Mouse (Mus musculus): ENCODE results near the gene Hadha. TPM values are rescaled to one million over a fixed set of nuclear protein-coding genes. Genes with fewer than 3 reads are reported as not detected.

Gene Hadha
- polyA plus RNA-seq, 1 experiment from 2014 or later = 110 TPM

DNA sequence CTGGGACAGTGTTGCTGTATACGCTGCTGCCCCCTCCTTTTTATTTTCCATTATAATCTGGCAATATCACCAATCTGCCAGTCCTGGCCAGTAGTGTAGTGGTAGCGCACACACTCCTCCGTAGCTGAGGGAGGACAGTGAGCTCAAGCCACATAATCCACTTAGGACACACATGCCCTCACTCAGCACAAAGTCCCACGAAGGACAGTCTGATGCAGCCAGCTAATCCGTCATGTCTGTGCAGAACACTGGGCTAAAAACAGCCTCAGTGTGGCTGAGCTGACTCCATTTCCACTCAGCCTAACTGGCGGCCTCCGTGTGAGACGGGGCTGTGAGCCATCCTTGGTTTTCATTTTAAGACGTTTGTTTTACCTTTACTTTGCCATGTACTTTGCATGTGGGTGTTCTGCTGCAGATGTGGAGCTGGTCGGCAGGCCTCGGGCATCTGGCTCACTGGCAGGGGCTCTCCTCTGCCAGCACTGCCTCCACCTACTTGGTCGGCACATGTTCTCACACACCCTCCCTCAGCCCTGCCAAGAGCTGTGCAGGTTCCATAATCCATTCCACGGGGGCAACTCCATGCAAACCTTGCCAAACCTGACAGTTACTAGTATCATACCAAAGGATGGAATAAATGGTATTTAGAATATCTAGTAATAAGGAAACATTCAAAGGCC lies 26.9 kb downstream of the Hadha start:
- Histone ChIP-seq H3K27me3 (replicated peaks; ENCODE audit: insufficient read depth, low read length) (no peaks in the 10 kb centered on the region), H3K36me3 (ENCODE audit: insufficient read depth, low read length) (peaks cover 55% of the 10 kb centered on the region), H3K9me3 (ENCODE audit: low read length) (no peaks in the 10 kb centered on the region), H3K4me2 (replicated peaks; ENCODE audit: low read depth, low read length) (no peak overlapping the region), H3K9ac (replicated peaks; ENCODE audit: low read depth) (no peak overlapping the region), H3K4me3 (ENCODE audit: low read depth, low read length) (no peak overlapping the region), H3K27ac (ENCODE audit: low read length) (no peak overlapping the region), H3K4me1 (ENCODE audit: insufficient read depth, low read depth, low read length) (no peaks in the 10 kb centered on the region)
- WGBS = 90% methylated on average over 13 of the region's 13 CpGs
- TF ChIP-seq EP300 (IDR thresholded peaks at IDR 0.05) = no peak
- TF ChIP-seq CTCF (IDR thresholded peaks at IDR 0.05) = no peak
- ATAC-seq (no peak), DNase-seq (ENCODE audit: low spot score) (no peak)

DNA sequence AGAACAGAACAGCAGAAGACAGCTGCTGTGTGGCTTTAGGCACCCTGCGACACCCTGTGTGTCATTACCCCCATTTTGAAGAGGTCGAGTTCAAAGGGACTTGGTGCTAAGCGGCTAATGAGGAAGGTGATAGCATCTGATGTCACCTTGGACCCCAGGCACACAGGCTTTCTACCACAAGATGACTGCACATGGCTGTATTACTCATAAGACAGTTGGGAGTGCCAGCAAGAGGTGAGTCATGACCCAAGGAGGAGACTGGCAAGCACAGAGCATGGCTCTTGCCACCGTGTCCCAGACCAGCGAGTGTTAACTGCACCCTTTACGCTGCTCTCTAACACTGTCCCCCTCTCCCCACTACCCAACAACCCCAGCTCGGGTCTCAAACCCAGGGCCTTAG lies 28.2 kb downstream of the Hadha start:
- no peak for ATAC-seq
- no peak overlapping the region for H3K4me3 ChIP-seq (ENCODE audit: low read depth, low read length)
- H3K9me3 ChIP-seq (ENCODE audit: low read length) = no peaks in the 10 kb centered on the region
- H3K27ac ChIP-seq (ENCODE audit: low read length) = no peak overlapping the region
- TF ChIP-seq EP300 (IDR thresholded peaks at IDR 0.05) (no peak), CTCF (IDR thresholded peaks at IDR 0.05) (no peak)
- no peaks in the 10 kb centered on the region for H3K4me1 ChIP-seq (ENCODE audit: insufficient read depth, low read depth, low read length)
- H3K4me2 ChIP-seq (replicated peaks; ENCODE audit: low read depth, low read length) = no peak overlapping the region
- 86% methylated on average over 7 of the region's 7 CpGs for WGBS
- H3K36me3 ChIP-seq (ENCODE audit: insufficient read depth, low read length) = peaks cover 62% of the 10 kb centered on the region
- no peak overlapping the region for H3K9ac ChIP-seq (replicated peaks; ENCODE audit: low read depth)
- no peak for DNase-seq (ENCODE audit: low spot score)
- no peaks in the 10 kb centered on the region for H3K27me3 ChIP-seq (replicated peaks; ENCODE audit: insufficient read depth, low read length)

DNA sequence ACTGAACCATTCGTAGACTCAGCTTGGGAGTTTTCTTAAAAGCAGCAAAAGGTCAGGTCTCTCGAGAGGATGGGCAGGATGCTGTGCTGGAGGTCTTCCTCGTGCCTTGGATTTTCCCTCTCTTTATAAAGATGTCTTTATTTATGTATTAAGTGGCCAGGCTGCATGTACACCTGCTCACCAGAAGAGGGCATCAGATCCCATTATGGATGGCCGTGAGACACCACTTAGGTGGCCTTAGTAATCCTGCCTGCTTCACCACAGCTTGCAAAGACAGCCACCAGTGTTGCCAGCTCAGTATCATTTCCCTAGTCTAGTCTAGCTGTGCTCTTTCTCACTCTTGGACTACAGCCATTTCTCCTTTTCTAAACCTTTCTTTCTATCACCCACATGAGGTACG lies 29.4 kb downstream of the Hadha start:
- no peaks in the 10 kb centered on the region for H3K4me1 ChIP-seq (ENCODE audit: insufficient read depth, low read depth, low read length)
- H3K27me3 ChIP-seq (replicated peaks; ENCODE audit: insufficient read depth, low read length) = no peaks in the 10 kb centered on the region
- no peaks in the 10 kb centered on the region for H3K9me3 ChIP-seq (ENCODE audit: low read length)
- H3K9ac ChIP-seq (replicated peaks; ENCODE audit: low read depth) = no peak overlapping the region
- no peak for ATAC-seq
- H3K4me3 ChIP-seq (ENCODE audit: low read depth, low read length) = no peak overlapping the region
- DNase-seq (ENCODE audit: low spot score) = peak; percentile 67
- 40% methylated on average over 5 of the region's 5 CpGs for WGBS
- no peak overlapping the region for H3K27ac ChIP-seq (ENCODE audit: low read length)
- H3K36me3 ChIP-seq (ENCODE audit: insufficient read depth, low read length) = peaks cover 67% of the 10 kb centered on the region
- peak; percentile 84 for TF ChIP-seq CTCF (IDR thresholded peaks at IDR 0.05)
- TF ChIP-seq EP300 (IDR thresholded peaks at IDR 0.05) = no peak
- H3K4me2 ChIP-seq (replicated peaks; ENCODE audit: low read depth, low read length) = no peak overlapping the region

DNA sequence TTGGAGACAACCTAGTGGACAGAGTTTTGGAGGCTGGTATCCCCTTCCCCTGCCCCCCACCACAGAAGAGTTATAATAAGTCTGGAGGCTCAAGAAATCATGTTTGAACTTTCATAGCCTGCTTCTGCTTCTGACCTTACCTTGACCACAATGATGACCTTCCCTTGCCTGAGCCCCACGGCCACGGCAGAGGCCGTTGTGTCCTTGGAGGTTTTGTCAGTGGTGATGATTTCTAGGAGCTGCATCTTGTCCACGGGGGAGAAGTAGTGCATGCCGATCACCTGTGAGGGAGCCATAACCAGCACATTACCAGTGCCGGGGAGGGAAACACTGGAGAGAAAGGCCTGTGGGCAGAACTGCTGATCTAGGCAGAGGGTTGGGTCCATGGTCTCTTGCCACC lies 32.5 kb downstream of the Hadha start:
- H3K4me2 ChIP-seq (replicated peaks; ENCODE audit: low read depth, low read length) = no peak overlapping the region
- no peaks in the 10 kb centered on the region for H3K27me3 ChIP-seq (replicated peaks; ENCODE audit: insufficient read depth, low read length)
- WGBS = 86% methylated on average over 6 of the region's 6 CpGs
- H3K4me3 ChIP-seq (ENCODE audit: low read depth, low read length) = no peak overlapping the region
- ATAC-seq (no peak), DNase-seq (ENCODE audit: low spot score) (no peak)
- no peaks in the 10 kb centered on the region for H3K4me1 ChIP-seq (ENCODE audit: insufficient read depth, low read depth, low read length)
- H3K27ac ChIP-seq (ENCODE audit: low read length) = no peak overlapping the region
- no peak overlapping the region for H3K9ac ChIP-seq (replicated peaks; ENCODE audit: low read depth)
- peaks cover 57% of the 10 kb centered on the region for H3K36me3 ChIP-seq (ENCODE audit: insufficient read depth, low read length)
- TF ChIP-seq CTCF (IDR thresholded peaks at IDR 0.05) (no peak), EP300 (IDR thresholded peaks at IDR 0.05) (no peak)
- no peaks in the 10 kb centered on the region for H3K9me3 ChIP-seq (ENCODE audit: low read length)

DNA sequence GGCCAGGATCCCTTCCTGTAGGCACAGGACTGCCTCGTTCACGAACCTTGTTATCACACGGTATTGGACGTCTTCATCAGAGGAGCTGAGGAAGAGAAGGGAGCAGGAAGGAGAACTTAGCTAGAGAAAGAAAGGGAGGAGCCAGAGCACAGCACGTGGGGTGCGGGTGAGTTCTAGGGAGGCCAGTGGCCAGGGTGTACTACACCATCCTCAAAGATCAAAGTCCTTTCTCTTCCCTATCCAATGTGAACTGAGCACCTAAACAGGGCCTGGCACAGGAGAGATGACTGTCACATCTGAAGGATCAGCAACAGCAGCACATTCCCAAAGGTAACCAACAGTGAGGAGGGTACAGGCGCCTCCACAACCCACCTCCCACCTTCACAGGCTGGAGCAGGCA lies 34.9 kb downstream of the Hadha start:
- TF ChIP-seq EP300 (IDR thresholded peaks at IDR 0.05) = no peak
- Histone ChIP-seq H3K36me3 (ENCODE audit: insufficient read depth, low read length) (peaks cover 54% of the 10 kb centered on the region), H3K4me1 (ENCODE audit: insufficient read depth, low read depth, low read length) (no peaks in the 10 kb centered on the region), H3K4me2 (replicated peaks; ENCODE audit: low read depth, low read length) (no peak overlapping the region), H3K4me3 (ENCODE audit: low read depth, low read length) (no peak overlapping the region), H3K27ac (ENCODE audit: low read length) (no peak overlapping the region), H3K9ac (replicated peaks; ENCODE audit: low read depth) (no peak overlapping the region), H3K9me3 (ENCODE audit: low read length) (no peaks in the 10 kb centered on the region), H3K27me3 (replicated peaks; ENCODE audit: insufficient read depth, low read length) (no peaks in the 10 kb centered on the region)
- DNase-seq (ENCODE audit: low spot score) = no peak
- 83% methylated on average over 7 of the region's 7 CpGs for WGBS
- no peak for ATAC-seq

DNA sequence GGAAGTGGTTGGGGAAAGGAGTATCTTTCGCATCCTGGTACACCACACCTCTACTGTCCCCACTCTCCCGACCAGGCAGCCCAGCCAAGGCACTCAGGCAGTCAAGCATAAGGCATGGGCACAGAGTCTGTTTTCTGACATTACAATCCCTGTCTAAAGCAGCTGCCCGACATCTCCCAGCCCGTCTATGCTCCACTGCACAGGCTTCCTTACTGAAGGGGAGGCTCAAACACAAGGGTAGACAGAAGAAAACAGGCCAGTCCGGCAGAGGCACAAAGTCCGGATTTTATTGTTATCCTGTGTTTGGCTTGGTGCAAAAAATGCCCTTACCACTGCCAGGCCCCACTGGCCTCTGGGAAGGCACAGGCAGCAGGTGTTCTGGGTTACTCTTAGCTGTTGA lies 35.8 kb downstream of the Hadha start:
- Histone ChIP-seq H3K36me3 (ENCODE audit: insufficient read depth, low read length) (peaks cover 47% of the 10 kb centered on the region), H3K9me3 (ENCODE audit: low read length) (no peaks in the 10 kb centered on the region)
- no peak for ATAC-seq

DNA sequence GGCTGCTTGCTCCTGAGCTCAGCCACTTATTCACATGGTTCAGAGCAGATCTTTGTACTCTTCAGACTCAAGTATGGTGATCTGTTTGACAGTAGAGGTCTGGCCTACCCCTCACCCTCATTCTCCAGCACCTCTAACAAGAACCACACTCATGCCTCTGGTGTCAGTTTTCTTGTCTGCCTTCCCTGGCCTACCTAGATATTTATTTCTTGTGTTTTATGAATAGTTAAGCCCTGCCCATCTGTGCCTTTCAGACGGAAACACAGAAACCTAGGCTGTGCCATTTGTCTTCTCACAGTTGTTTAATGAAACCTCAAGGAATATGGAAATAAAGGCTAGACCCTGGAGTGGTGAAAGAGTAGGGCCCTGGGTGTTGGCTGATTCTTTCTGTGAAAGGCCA lies 36.9 kb downstream of the Hadha start:
- Histone ChIP-seq H3K4me1 (ENCODE audit: insufficient read depth, low read depth, low read length) (no peaks in the 10 kb centered on the region), H3K9me3 (ENCODE audit: low read length) (no peaks in the 10 kb centered on the region), H3K36me3 (ENCODE audit: insufficient read depth, low read length) (peaks cover 36% of the 10 kb centered on the region), H3K27me3 (replicated peaks; ENCODE audit: insufficient read depth, low read length) (peaks cover 20% of the 10 kb centered on the region), H3K4me3 (ENCODE audit: low read depth, low read length) (no peak overlapping the region), H3K27ac (ENCODE audit: low read length) (no peak overlapping the region), H3K4me2 (replicated peaks; ENCODE audit: low read depth, low read length) (no peak overlapping the region), H3K9ac (replicated peaks; ENCODE audit: low read depth) (no peak overlapping the region)
- DNase-seq (ENCODE audit: low spot score) = no peak
- WGBS = 86% methylated on average over 1 of the region's 1 CpGs
- no peak for ATAC-seq
- TF ChIP-seq EP300 (IDR thresholded peaks at IDR 0.05) (no peak), CTCF (IDR thresholded peaks at IDR 0.05) (no peak)

More for the DNA sequence above, 35.8 kb downstream of the Hadha start:
- H3K4me2 ChIP-seq (replicated peaks; ENCODE audit: low read depth, low read length) = no peak overlapping the region
- H3K4me3 ChIP-seq (ENCODE audit: low read depth, low read length) = no peak overlapping the region
- H3K27me3 ChIP-seq (replicated peaks; ENCODE audit: insufficient read depth, low read length) = peaks cover 9% of the 10 kb centered on the region
- no peak overlapping the region for H3K27ac ChIP-seq (ENCODE audit: low read length)
- no peaks in the 10 kb centered on the region for H3K4me1 ChIP-seq (ENCODE audit: insufficient read depth, low read depth, low read length)
- DNase-seq (ENCODE audit: low spot score) = no peak
- no peak overlapping the region for H3K9ac ChIP-seq (replicated peaks; ENCODE audit: low read depth)
- TF ChIP-seq CTCF (IDR thresholded peaks at IDR 0.05) (no peak), EP300 (IDR thresholded peaks at IDR 0.05) (no peak)
- WGBS = 90% methylated on average over 6 of the region's 6 CpGs

Measured in lung, postnatal 0 days (tissue).